Mouse (Mus musculus) cerebellum, adult 2 months (tissue): Measurements from ENCODE around the gene Sh3rf3. TPM values are rescaled to one million over a fixed set of nuclear protein-coding genes. Genes with fewer than 3 reads are reported as not detected.

ENCODE experiments used
- DNase-seq, 2 experiments: peaks; one replicate each; pipeline ENCODE4 v3.0.0; 2021
- H3K27ac ChIP-seq: fragments of 200-500 bp; 2 replicates; pipeline ENCODE4 v1.5.1; 2012; ENCODE audit warnings: low read length, control low read depth, inconsistent platforms; ENCODE audit not compliant: insufficient read depth
- H3K27me3 ChIP-seq: fragments of 200-500 bp; 2 replicates; pipeline ENCODE4 v1.6.1; 2012; ENCODE audit warnings: inconsistent platforms, mild to moderate bottlenecking, low read length, moderate library complexity; ENCODE audit not compliant: control insufficient read depth, insufficient read depth
- H3K4me1 ChIP-seq: fragments of 200-500 bp; 2 replicates; pipeline ENCODE4 v1.6.1; 2011; ENCODE audit warnings: low read length; ENCODE audit not compliant: control insufficient read depth, insufficient read depth
- H3K4me3 ChIP-seq: fragments of 200-500 bp; replicated peaks from 2 replicates; pipeline ENCODE3; 2011; ENCODE audit warnings: mild to moderate bottlenecking, low read depth, low read length, control low read depth; ENCODE audit not compliant: insufficient read depth
- CTCF ChIP-seq: fragments of 200-500 bp; IDR thresholded peaks from 2 replicates; pipeline ENCODE4 v1.5.1; 2011; ENCODE audit warnings: low read depth, mild to moderate bottlenecking, control low read depth, low read length, moderate library complexity, borderline replicate concordance; ENCODE audit not compliant: insufficient read depth
- POLR2A ChIP-seq: fragments of 200-500 bp; IDR thresholded peaks from 2 replicates; pipeline ENCODE4 v1.6.1; 2011; ENCODE audit warnings: low read length, control low read depth, borderline replicate concordance; ENCODE audit not compliant: insufficient read depth
- WGBS: fragments of 180-500 bp; shearing (Covaris S2); methylation state at CpG from one replicate; pipeline ENCODE4 v1.1.7; 2018; 5-methylcytosine and 5-hydroxymethylcytosine counted together
- polyA plus RNA-seq: library from polyadenylated mRNA; depleted of rRNA; stranded (reverse); fragments of >200 nt; gene quantifications from 2 replicates; pipeline ENCODE4 v1.2.3, GENCODE M21; 2012

Sh3rf3 gene
- polyA plus RNA-seq, 1 experiment: 2.8 TPM

DNA sequence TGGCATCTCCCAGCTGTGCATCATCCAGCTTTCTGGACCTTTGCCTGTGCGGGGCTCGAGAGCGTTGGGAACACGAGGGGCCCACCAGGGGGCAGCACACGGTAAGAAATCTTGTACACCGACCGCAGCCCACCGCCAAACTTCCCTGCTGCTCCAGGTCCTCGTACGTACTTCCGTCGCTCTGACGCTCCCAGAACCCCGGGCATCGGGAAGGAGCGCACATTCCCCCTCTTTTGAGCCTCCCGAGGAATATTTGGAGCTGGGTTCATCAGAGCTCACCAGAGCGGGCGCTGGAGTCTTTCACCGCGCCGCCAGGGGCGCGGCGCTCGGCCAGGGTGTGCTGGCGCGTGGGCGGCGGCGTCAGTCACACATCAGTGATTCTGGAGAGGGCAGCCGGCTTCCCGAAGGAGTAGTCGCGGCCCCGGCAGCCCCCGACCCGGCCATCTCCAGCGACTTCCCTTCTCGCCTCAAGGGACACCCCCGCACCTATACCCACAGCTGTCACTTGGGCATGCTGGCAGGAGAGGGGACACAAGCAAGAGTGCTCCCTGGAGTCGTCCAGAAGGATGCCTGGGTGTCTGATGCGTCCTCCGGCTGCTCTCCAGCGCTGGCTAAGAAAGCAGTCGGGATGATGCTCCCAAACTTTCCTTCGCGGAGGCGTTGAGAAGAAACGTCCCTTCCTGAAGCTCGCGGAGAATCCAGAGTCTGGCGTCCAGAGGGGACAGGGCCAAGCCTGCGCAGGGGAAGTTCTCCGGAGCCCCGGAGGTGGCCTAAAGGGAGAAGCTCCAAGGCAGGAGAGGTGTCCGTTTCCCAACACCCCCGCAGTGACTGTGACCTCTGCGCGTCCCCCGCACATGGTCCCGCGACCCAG is 714 bp upstream of the Sh3rf3 start:
- Histone ChIP-seq H3K27ac (no peak overlapping the region), H3K4me3 (peak overlapping the region; percentile 58), H3K27me3 (no peaks in the 10 kb centered on the region), H3K4me1 (0 out of 2 replicates have a peak, but pooled peaks cover 3% of the 10 kb centered on the region)
- TF ChIP-seq CTCF: peak; percentile 54
- no peak for TF ChIP-seq POLR2A
- under 1% methylated on average over 63 of the region's 63 CpGs for WGBS
- DNase-seq: peak; percentile 62 to 73

DNA sequence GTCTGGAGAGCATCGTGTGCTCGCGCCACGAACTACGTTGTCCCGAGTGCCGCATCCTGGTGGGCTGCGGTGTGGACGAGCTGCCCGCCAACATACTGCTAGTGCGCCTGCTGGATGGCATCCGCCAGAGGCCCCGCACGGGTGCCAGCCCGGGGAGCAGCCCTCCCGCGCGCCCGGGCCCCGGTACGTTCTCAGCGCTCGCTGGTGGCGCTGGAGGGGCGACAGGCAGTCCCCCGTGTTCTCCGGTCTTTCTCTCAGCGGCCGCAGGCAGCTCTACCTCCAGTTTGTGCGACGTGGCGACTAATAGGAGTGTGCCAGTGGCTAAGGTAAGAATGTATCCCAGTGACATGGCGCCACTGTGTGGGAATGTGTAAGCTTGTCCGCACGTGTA is 637 bp downstream of the Sh3rf3 start:
- H3K27me3 ChIP-seq: no peaks in the 10 kb centered on the region
- peak in 1 of 2 experiments; percentile 22 for DNase-seq
- H3K4me3 ChIP-seq: peak overlapping the region; percentile 33
- H3K27ac ChIP-seq: no peak overlapping the region
- 3% methylated on average over 35 of the region's 35 CpGs for WGBS
- H3K4me1 ChIP-seq: 0 out of 2 replicates have a peak, but pooled peaks cover 3% of the 10 kb centered on the region
- no peak for TF ChIP-seq CTCF
- no peak for TF ChIP-seq POLR2A

DNA sequence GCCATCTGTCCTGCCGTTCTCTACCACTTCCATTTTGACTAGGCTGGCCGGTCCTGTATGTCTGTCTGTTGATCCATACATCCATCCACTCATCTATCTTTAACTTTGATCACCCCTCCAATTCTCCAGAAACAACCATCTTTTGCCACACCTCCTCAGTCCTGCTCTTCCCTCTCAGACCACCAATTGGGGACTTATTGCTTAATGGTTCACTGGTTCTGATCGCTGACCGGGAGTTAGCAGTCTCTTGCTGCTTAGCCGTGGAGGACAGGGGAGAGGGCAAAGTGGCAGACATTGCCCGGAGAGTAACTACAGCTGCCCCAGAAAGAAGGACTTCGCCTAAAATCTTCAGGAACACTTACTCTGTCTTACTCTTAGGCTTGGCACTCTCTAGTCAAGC is 1.3 kb downstream of the Sh3rf3 start:
- no peak overlapping the region for H3K27ac ChIP-seq
- H3K4me3 ChIP-seq: no peak overlapping the region
- no peak for DNase-seq
- 72% methylated on average over 7 of the region's 7 CpGs for WGBS
- 0 out of 2 replicates have a peak, but pooled peaks cover 3% of the 10 kb centered on the region for H3K4me1 ChIP-seq
- H3K27me3 ChIP-seq: no peaks in the 10 kb centered on the region
- TF ChIP-seq POLR2A (no peak), CTCF (no peak)

DNA sequence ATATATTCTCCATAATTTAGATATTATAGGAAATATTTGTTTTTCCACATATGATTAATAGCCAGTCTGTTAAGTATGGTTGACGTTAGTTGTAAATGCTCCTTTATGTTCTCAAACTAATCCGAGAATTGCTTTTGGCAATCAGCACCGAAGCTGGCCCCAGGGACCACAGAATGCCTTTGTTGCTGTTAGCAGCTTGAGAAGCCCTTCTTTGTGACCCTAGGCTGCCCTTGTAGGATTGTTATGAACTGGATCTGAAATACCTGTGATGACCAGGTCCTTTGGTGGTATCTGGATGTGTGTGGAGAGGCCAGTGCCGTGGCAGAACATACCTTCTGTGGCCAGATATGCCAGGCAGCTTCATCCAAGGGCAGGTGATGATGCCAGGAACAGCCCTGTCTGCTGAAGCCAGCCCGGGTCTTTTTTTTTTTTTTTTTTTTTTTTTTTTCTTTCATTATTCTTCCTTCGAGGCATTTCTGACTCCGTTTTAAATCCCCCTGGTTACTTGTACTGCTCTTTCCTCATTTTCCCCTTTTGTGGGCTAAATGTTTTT is 10.9 kb downstream of the Sh3rf3 start:
- TF ChIP-seq POLR2A: no peak
- no peak for TF ChIP-seq CTCF
- WGBS: 33% methylated on average over 7 of the region's 7 CpGs
- no peak for DNase-seq
- Histone ChIP-seq H3K4me1 (no peaks in the 10 kb centered on the region), H3K27ac (no peak overlapping the region), H3K4me3 (no peak overlapping the region), H3K27me3 (no peaks in the 10 kb centered on the region)

DNA sequence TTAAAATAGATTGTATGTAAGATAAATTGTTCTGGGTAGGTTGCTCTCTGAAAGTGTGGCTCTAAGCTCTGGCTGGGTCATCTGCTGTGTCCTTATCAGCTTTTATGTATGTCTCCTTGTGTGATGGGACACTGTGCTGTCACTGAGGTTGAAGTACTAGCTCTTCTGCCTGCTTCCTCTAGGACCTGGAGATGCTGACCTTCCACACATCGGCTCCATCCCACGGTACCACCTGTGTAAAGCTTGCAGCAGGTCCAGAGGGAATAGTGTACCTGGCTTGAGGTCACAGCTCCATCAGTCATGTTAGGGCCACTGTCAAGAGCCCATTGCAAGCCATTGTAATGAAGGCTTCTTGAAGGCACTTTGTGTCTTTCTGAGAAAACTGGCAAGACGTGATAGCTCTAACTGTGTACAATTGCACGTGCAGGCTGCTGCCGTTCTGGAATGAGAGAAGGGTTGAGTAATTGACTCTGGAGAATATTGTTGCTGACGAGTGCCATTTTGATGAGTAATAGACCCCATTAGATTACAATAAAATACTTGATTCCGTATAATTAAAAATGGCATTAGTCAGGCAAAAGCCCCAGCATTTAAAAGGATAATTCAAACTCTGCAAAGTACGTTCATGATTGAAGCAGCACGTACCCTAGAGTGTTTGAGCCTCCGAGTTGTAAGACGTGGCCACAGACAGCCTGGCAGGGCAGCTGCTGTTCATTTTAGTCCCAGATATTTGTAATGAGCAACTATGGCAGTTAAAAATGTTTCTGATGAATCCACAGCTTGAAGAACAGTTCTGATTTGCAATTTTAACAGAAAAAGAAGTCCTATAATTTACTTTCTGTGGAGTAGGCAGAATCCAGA is 16.3 kb downstream of the Sh3rf3 start:
- Histone ChIP-seq H3K4me1 (no peaks in the 10 kb centered on the region), H3K27me3 (no peaks in the 10 kb centered on the region), H3K4me3 (no peak overlapping the region), H3K27ac (no peak overlapping the region)
- no peak for DNase-seq
- 87% methylated on average over 11 of the region's 11 CpGs for WGBS
- TF ChIP-seq POLR2A: no peak
- TF ChIP-seq CTCF: no peak

DNA sequence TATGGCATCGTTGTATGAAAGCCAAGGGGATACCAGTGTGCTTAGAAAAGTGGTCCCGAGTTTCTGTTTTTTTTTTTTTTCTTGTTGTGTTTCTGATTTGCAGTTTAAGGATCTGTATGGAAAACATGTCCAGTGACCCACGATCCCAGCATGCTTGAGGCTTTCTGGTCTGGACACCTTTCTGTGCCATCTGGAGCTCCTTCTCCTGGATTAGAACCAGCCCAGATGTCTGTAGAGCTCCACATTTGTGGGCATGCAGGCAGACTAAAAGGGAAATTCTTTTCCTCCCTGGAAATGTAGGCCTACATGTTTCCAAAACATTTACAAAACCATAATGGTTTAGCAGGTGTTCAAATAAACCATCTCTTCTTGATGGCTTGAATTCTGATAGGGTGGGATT is 20.0 kb downstream of the Sh3rf3 start:
- Histone ChIP-seq H3K27ac (no peak overlapping the region), H3K27me3 (no peaks in the 10 kb centered on the region; the same call in 1 of the 2 replicates), H3K4me1 (no peaks in the 10 kb centered on the region), H3K4me3 (no peak overlapping the region)
- DNase-seq: peak in 1 of 2 experiments; percentile 17
- TF ChIP-seq POLR2A (no peak), CTCF (no peak)
- 35% methylated on average over 3 of the region's 3 CpGs for WGBS

DNA sequence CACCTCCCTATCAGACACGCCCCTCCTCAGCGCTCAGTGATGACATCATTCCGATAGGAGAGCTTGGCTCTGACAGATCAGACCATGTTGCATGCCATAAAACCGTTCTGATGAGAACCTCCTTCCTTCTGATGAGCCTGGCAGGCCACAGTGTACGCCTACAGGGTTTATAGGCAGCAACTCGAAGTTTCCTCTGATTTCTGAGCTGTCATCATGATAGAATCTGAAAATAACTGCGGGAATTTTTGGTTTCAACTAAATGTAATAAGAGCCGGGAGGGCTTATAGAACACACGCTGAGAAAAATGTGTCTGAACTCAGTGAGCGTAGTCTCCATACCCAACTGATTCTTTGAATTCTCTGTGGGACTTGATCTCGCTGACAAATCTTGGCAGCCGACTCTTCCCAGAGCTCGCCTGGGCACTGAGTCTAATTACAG is 20.6 kb downstream of the Sh3rf3 start:
- DNase-seq: peak in 1 of 2 experiments; percentile 5
- no peak for TF ChIP-seq CTCF
- TF ChIP-seq POLR2A: no peak
- 22% methylated on average over 13 of the region's 13 CpGs for WGBS
- H3K27ac ChIP-seq: no peak overlapping the region
- no peaks in the 10 kb centered on the region; the same call in 1 of the 2 replicates for H3K27me3 ChIP-seq
- no peak overlapping the region for H3K4me3 ChIP-seq
- H3K4me1 ChIP-seq: no peaks in the 10 kb centered on the region
